Mouse (Mus musculus) lung, postnatal 0 days (tissue): ENCODE data around the gene Tmem201. TPM values are rescaled to one million over a fixed set of nuclear protein-coding genes. Genes with fewer than 3 reads are reported as not detected.

Experiments
- ATAC-seq: fragments of 200-750 bp; cut with Nextera tagmentation; 2 replicates; pipeline ENCODE4 v1.8.0; 2017; ENCODE audit warnings: moderate library complexity
- DNase-seq: peaks from one replicate; pipeline ENCODE4 v3.0.0-alpha.2; 2016; ENCODE audit warnings: low spot score
- H3K27ac ChIP-seq: fragments of 300-500 bp; sonication (generic); 2 replicates; pipeline ENCODE4 v1.5.1; 2014; ENCODE audit warnings: antibody characterized with exemption, mild to moderate bottlenecking, low read length, mixed read lengths
- H3K27me3 ChIP-seq: fragments of 300-500 bp; sonication (generic); replicated peaks from 2 replicates; pipeline ENCODE4 v1.6.1; 2014; ENCODE audit warnings: low read length, mixed read lengths; ENCODE audit not compliant: insufficient read depth
- H3K36me3 ChIP-seq: fragments of 300-500 bp; sonication (generic); 2 replicates; pipeline ENCODE4 v1.6.1; 2014; ENCODE audit warnings: low read length, mixed read lengths; ENCODE audit not compliant: insufficient read depth
- H3K4me1 ChIP-seq: fragments of 300-500 bp; sonication (generic); 2 replicates; pipeline ENCODE4 v1.6.1; 2014; ENCODE audit warnings: antibody characterized with exemption, low read depth, low read length, mixed read lengths; ENCODE audit not compliant: insufficient read depth
- H3K4me2 ChIP-seq: fragments of 300-500 bp; sonication (generic); replicated peaks from 2 replicates; pipeline ENCODE4 v1.6.1; 2014; ENCODE audit warnings: low read depth, mild to moderate bottlenecking, low read length, moderate library complexity, mixed read lengths
- H3K4me3 ChIP-seq: fragments of 300-500 bp; sonication (generic); 2 replicates; pipeline ENCODE4 v1.5.1; 2014; ENCODE audit warnings: low read depth, low read length
- H3K9ac ChIP-seq: fragments of 300-500 bp; sonication (generic); replicated peaks from 2 replicates; pipeline ENCODE4 v1.6.1; 2014; ENCODE audit warnings: low read depth, mild to moderate bottlenecking
- H3K9me3 ChIP-seq: fragments of 300-500 bp; sonication (generic); 2 replicates; pipeline ENCODE4 v1.6.1; 2016; ENCODE audit warnings: low read length, mixed read lengths
- CTCF ChIP-seq: IDR thresholded peaks from 2 replicates; pipeline ENCODE4 v1.5.1; 2016; ENCODE audit warnings: antibody characterized with exemption, mild to moderate bottlenecking
- EP300 ChIP-seq: IDR thresholded peaks from 2 replicates; pipeline ENCODE4 v1.6.1; 2016; ENCODE audit warnings: antibody characterized with exemption, mild to moderate bottlenecking, control low read depth
- WGBS: fragments of 180-500 bp; shearing (Covaris S2); extraction: QIAGEN DNeasy Blood & Tissue Kit; methylation state at CpG from one replicate; pipeline ENCODE4 v1.1.7; 2014; 5-methylcytosine and 5-hydroxymethylcytosine counted together
- polyA plus RNA-seq: library from polyadenylated mRNA; unstranded; fragments of >200 nt; fragmentation: Nextera tagmentation; extraction: Ambion mirVana; gene quantifications from 2 replicates; pipeline ENCODE4 v1.2.1, GENCODE M21; 2015

Gene Tmem201
- polyA plus RNA-seq, 1 experiment from 2014 or later = 8.2 TPM

DNA sequence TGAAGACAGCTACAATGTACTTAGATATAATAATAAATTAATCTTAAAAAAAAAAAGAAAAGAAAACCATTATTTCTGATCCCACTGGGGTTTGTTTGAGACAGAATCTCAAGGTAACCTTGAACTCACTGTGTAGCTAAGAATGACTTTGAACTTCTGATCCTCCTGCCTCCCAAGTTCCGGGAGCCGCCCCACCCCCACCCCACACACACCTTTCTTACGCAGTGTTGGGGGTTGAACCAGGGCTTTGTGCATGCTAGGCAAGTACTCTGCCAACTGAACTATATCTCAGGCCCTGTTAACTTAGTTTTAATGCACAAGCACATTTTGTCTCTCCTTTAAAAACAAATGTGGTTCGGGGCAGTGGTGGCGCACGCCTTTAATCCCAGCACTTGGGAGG lies 66.7 kb downstream of the Tmem201 start:
- 94% methylated on average over 6 of the region's 6 CpGs for WGBS
- Histone ChIP-seq H3K9me3 (no peaks in the 10 kb centered on the region), H3K36me3 (no peaks in the 10 kb centered on the region), H3K4me1 (peaks cover 1% of the 10 kb centered on the region; the same call in 1 of the 2 replicates), H3K27me3 (0 out of 2 replicates have a peak, but pooled peaks cover 5% of the 10 kb centered on the region), H3K9ac (no peak overlapping the region), H3K27ac (no peak overlapping the region), H3K4me3 (no peak overlapping the region), H3K4me2 (no peak overlapping the region)
- no peak for ATAC-seq
- no peak for DNase-seq
- TF ChIP-seq EP300 = no peak
- no peak for TF ChIP-seq CTCF

DNA sequence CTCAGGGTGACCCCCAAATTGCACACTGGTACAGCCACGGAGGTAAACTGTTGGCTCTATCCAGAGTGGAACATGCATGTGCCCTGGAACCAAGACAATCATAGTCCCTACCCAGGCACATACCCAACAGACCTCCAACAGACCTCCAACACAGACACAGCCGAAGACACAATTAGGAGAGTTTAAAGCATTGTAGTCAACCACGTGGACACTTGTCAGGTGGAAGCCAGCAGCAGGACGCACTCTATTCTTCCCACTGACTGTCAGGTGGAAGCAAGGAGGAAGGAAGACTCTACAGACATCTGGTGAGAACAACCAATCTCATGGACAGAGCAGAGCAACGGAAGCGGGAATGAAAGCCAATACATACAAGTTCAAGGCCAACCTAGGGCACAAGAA lies 72.2 kb downstream of the Tmem201 start:
- H3K36me3 ChIP-seq = no peaks in the 10 kb centered on the region
- H3K9ac ChIP-seq = no peak overlapping the region
- no peaks in the 10 kb centered on the region for H3K27me3 ChIP-seq
- DNase-seq (no peak), ATAC-seq (no peak)
- H3K4me1 ChIP-seq = no peaks in the 10 kb centered on the region
- TF ChIP-seq EP300 (no peak), CTCF (no peak)
- H3K4me3 ChIP-seq = no peak overlapping the region
- H3K27ac ChIP-seq = no peak overlapping the region
- no peak overlapping the region for H3K4me2 ChIP-seq
- no peaks in the 10 kb centered on the region for H3K9me3 ChIP-seq
- 76% methylated on average over 6 of the region's 6 CpGs for WGBS

Other genes with a start within 250 kb of the Tmem201 start
- gene Ctnnbip1, start 219.8 kb downstream of the Tmem201 start, polyA plus RNA-seq = 38.4 and 40.1 TPM in 2 replicates
- 43.6 and 48.7 TPM in 2 replicates for gene Clstn1, start 151.6 kb downstream of the Tmem201 start, polyA plus RNA-seq
- gene Pik3cd, start 35.5 kb downstream of the Tmem201 start, polyA plus RNA-seq = 3.8 and 4.0 TPM in 2 replicates
- gene Slc25a33, start 36.2 kb upstream of the Tmem201 start, polyA plus RNA-seq = 7.4 and 8.6 TPM in 2 replicates
- 14.6 and 19.2 TPM in 2 replicates for gene Spsb1, start 217.0 kb upstream of the Tmem201 start, polyA plus RNA-seq